Mouse (Mus musculus): ENCODE measurements around the gene Resf1.
"Not testable (repeated sequence)": the region's sequence is repeated elsewhere in the genome, so short reads cannot be mapped to it uniquely, and the experiment has no call there.

DNA sequence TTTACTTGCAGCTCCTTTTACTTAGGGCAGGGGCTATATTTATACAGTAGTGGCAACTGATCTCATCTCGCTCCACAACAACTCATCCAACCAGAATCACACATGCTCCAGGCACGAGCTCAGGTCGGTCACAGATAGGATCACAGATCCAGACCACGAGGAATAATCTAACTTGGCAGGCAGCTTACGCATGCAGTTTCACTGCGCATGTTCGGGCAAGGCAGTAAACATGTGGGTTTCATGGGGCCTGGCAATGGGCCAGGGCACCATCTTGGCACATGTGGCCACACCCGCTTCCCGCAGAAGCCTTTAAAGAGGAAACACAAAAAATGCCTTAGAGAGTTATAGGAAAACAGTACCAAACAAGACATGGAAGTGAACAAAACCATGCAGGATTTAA is 21.0 kb upstream of the Resf1 start:
- not testable (repeated sequence) for TF ChIP-seq CTCF (conservative IDR thresholded peaks at IDR 0.05; ENCODE audit: low read length); NANOG (IDR thresholded peaks at IDR 0.05; ENCODE audit: borderline replicate concordance, low read length); POU5F1 (IDR thresholded peaks at IDR 0.05; ENCODE audit: borderline replicate concordance, low read length)

All from E14TG2a.4 (cell line).